Mouse (Mus musculus) neural tube, embryonic 12.5 days (tissue): ENCODE data around the gene Pcif1. TPM values are rescaled to one million over a fixed set of nuclear protein-coding genes. Genes with fewer than 3 reads are reported as not detected.

ENCODE experiments used
- ATAC-seq: fragments of 200-750 bp; cut with Nextera tagmentation; 2 replicates; pipeline ENCODE4 v1.8.0; 2017; ENCODE audit warnings: low read depth, mild to moderate bottlenecking, moderate TSS enrichment, moderate library complexity; ENCODE audit not compliant: low FRiP score
- H3K27ac ChIP-seq: fragments of 300-500 bp; sonication (generic); 2 replicates; pipeline ENCODE4 v1.5.1; 2016
- H3K27me3 ChIP-seq: fragments of 300-500 bp; sonication (generic); replicated peaks from 2 replicates; pipeline ENCODE4 v1.6.1; 2016; ENCODE audit warnings: mild to moderate bottlenecking
- H3K36me3 ChIP-seq: fragments of 300-500 bp; sonication (generic); 2 replicates; pipeline ENCODE4 v1.6.1; 2016; ENCODE audit warnings: mild to moderate bottlenecking
- H3K4me1 ChIP-seq: fragments of 300-500 bp; sonication (generic); 2 replicates; pipeline ENCODE4 v1.6.1; 2016
- H3K4me2 ChIP-seq: fragments of 300-500 bp; sonication (generic); replicated peaks from 2 replicates; pipeline ENCODE4 v1.6.1; 2016; ENCODE audit warnings: mild to moderate bottlenecking
- H3K4me3 ChIP-seq: fragments of 300-500 bp; sonication (generic); 2 replicates; pipeline ENCODE4 v1.5.1; 2016
- H3K9ac ChIP-seq: fragments of 300-500 bp; sonication (generic); 2 replicates; pipeline ENCODE4 v1.6.1; 2016; ENCODE audit warnings: mild to moderate bottlenecking
- H3K9me3 ChIP-seq: fragments of 300-500 bp; sonication (generic); 2 replicates; pipeline ENCODE4 v1.6.1; 2016; ENCODE audit warnings: mild to moderate bottlenecking
- WGBS: fragments of 180-500 bp; shearing (Covaris S2); methylation state at CpG from one replicate; pipeline ENCODE4 v1.1.7; 2016; 5-methylcytosine and 5-hydroxymethylcytosine counted together
- polyA plus RNA-seq: library from polyadenylated mRNA; unstranded; fragments of >200 nt; fragmentation: Nextera tagmentation; extraction: Ambion mirVana; gene quantifications from 2 replicates; pipeline ENCODE4 v1.2.1, GENCODE M21; 2016

Pcif1 gene
- polyA plus RNA-seq, 1 experiment from 2014 or later = 83.4 TPM

DNA sequence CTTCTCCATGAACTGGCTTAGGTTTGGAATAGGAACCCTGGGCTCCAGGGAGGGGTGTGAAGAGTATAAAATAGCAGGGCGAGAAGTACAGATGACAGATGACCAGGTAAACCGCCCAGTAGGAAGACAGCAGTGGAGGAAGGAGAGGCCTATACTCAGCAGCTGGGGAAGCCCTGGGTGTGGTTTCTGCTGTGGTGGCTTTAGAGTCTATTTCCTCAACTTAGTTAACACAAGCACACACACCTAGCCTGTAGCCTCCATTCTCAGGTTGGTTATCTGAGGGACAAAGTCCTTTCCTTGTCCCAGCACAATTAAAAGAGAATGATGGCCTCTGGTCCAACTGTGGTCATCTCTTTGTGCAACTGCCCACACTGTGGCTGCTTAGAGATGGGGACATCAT, 10.9 kb downstream of the Pcif1 start:
- H3K4me2 ChIP-seq = no peak overlapping the region
- 92% methylated on average over 2 of the region's 2 CpGs for WGBS
- no peak overlapping the region for H3K9ac ChIP-seq
- no peak overlapping the region for H3K4me3 ChIP-seq
- no peak overlapping the region for H3K27ac ChIP-seq
- no peaks in the 10 kb centered on the region for H3K27me3 ChIP-seq
- H3K36me3 ChIP-seq = peaks cover 100% of the 10 kb centered on the region
- no peaks in the 10 kb centered on the region for H3K9me3 ChIP-seq
- no peaks in the 10 kb centered on the region for H3K4me1 ChIP-seq
- ATAC-seq = no peak

DNA sequence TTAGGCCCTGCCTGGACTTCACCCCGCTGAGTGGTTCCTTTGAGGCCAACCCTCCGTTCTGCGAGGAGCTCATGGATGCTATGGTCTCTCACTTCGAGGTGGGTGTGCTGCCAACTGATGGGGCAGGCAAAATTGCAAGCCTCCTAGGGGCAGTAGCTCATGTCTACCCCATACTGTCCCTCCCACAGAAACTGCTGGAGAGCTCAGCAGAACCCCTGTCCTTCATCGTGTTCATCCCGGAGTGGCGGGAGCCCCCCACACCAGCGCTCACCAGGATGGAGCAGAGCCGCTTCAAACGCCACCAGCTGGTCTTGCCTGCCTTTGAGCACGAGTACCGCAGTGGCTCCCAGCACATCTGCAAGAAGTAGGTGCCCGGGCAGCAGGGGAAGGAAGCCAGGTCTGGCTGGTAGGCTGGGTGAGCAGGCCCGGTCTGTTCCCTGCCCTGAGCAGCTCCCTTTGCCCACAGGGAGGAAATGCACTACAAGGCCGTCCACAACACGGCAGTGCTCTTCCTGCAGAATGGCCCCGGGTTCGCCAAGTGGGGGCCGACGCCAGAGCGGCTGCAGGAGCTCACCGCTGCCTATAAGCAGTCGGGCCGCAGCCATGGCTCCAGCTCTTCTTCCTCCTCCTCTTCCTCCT, 11.4 kb downstream of the Pcif1 start:
- 91% methylated on average over 24 of the region's 24 CpGs for WGBS
- ATAC-seq = no peak
- 0 out of 2 replicates have a peak overlapping the region, but pooled peaks have one; percentile 4 for H3K27ac ChIP-seq

DNA sequence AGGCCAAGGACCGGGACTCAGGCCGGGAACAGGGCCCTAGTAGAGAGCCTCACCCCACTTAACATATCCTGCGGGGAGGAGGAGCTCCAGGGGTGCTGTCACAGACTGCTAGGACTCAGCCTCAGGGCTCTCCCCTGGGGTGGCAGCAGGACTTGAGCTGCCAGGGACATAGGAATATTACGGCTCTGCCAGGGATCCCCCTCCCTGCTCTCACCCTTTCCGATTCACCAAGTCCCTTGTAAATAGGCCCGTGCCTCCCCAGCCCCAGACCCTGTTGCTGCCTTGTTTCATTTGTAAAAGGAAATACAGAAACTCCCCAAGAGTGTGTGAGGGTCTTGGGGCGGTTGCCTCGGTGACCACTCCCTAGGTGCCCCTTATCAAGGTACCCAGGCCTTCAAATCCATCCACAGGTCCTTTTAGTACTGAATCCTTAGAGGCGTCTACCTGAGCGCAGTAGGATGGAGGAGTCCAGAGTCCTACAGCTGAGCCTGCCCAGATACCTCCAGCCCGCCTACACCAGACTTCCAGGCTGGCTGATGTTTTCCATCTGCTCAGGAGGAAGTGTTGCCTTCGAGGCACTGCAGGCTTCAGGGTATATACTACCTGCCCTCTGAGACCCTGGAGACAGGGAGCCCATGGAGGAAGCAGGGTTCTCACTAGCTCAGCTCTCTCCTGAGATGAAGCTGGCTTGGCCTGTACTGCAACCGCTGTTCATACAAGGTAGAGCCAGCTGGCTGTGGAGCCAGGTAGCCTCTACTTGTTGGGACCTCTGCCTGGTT, 12.1 kb downstream of the Pcif1 start:
- H3K36me3 ChIP-seq = peaks cover 100% of the 10 kb centered on the region

More for the DNA sequence above, 11.4 kb downstream of the Pcif1 start:
- H3K9me3 ChIP-seq = no peaks in the 10 kb centered on the region
- H3K9ac ChIP-seq = 0 out of 2 replicates have a peak overlapping the region, but pooled peaks have one; percentile 13
- no peak overlapping the region for H3K4me2 ChIP-seq
- H3K36me3 ChIP-seq = peaks cover 100% of the 10 kb centered on the region
- H3K4me3 ChIP-seq = no peak overlapping the region
- no peaks in the 10 kb centered on the region for H3K4me1 ChIP-seq
- H3K27me3 ChIP-seq = no peaks in the 10 kb centered on the region

DNA sequence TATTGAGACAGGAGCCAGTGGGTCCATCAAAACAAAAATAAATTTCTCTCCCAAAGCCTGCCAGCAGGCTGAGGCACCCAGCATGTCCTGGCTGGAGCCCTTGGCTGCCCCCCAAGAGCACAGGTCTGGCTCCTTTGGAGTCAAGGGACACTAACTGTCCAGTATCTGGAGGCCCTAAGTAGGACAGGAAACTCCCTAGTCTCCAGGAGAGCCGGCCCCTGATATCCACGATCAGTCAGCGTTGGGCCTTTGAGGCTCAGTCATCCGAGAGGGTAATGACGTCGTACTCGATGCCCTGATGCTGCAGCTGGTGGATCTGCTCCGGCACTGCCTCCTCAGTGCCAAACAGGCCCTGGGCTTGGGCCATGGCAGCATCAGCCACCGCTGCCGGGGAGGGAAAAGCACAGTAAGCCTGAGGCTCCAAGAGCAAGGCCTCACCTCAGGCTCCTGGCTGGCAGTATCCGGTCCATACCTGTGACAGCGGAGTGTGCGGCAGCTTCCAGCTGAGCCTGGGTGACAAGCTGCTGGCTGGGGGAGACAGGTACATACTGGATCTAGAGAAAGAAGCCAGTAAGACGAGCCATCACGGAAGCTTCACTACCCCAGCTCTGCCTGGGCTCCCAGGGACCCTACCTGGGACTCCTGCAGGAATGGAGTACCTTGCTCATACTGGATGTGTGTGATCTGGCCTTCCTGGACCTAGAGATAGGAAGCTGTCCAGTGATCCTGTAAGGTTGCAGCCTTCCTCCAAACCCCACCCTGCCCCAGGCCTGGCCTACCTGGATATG, 13.0 kb downstream of the Pcif1 start:
- Histone ChIP-seq H3K27me3 (no peaks in the 10 kb centered on the region), H3K4me1 (no peaks in the 10 kb centered on the region), H3K27ac (no peak overlapping the region), H3K9ac (no peak overlapping the region), H3K4me2 (no peak overlapping the region), H3K36me3 (peaks cover 100% of the 10 kb centered on the region), H3K4me3 (no peak overlapping the region), H3K9me3 (no peaks in the 10 kb centered on the region)
- no peak for ATAC-seq
- WGBS = 85% methylated on average over 15 of the region's 15 CpGs

More for the DNA sequence above, 12.1 kb downstream of the Pcif1 start:
- H3K4me3 ChIP-seq = no peak overlapping the region
- ATAC-seq = no peak
- H3K9ac ChIP-seq = no peak overlapping the region
- H3K27ac ChIP-seq = 0 out of 2 replicates have a peak overlapping the region, but pooled peaks have one; percentile 4
- no peaks in the 10 kb centered on the region for H3K9me3 ChIP-seq
- no peaks in the 10 kb centered on the region for H3K4me1 ChIP-seq
- no peak overlapping the region for H3K4me2 ChIP-seq
- H3K27me3 ChIP-seq = no peaks in the 10 kb centered on the region
- 90% methylated on average over 13 of the region's 13 CpGs for WGBS

DNA sequence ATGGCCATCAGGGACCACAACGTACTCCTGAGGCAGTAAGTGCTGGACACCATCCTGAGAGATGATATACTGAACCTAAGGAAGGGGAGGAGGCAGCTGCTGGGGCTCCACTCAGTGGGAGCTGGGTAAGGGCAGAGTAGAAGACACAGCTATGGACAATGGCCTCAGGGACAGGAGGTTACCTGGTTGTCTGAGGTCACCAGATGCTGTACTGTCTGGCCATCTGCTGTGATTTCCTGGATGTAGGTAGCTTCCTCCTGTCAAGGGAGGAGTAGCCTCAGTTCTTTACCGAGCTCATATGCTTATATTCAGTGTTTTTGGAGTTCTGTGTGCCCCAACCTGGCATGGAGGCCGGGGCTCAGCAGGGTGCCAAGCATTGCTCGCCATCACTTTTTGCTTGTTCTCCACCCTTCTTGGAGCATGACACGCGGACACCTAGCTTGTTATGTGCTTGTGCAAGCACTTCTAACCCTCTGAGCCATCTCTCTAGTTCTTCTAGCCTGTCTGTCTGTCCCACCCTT, 13.7 kb downstream of the Pcif1 start:
- H3K36me3 ChIP-seq = peaks cover 100% of the 10 kb centered on the region
- no peak for ATAC-seq
- no peak overlapping the region for H3K4me2 ChIP-seq
- H3K9me3 ChIP-seq = no peaks in the 10 kb centered on the region
- H3K9ac ChIP-seq = no peak overlapping the region
- WGBS = 93% methylated on average over 6 of the region's 6 CpGs
- H3K4me1 ChIP-seq = no peaks in the 10 kb centered on the region
- no peaks in the 10 kb centered on the region for H3K27me3 ChIP-seq
- H3K4me3 ChIP-seq = no peak overlapping the region
- no peak overlapping the region for H3K27ac ChIP-seq

DNA sequence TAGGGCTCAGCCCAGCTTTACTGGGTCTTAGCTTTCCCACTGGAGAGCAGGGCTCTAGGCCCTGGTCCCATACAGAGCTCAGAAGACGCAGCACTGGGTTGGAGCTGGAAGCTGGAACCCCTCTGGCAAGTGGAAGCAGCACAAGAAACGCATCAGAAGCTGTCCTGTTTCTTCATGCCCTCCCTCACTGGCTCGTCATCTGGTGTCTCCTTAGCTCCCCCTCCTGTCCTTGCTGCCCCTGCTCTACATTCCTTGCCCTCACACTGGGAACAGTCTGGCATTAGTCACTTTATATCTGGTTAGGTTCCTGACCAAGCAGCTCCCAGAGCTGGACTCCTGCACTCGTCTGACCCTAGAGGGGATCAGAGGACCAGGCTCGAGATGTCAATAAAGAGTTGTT, 14.9 kb downstream of the Pcif1 start:
- Histone ChIP-seq H3K4me1 (no peaks in the 10 kb centered on the region), H3K4me3 (no peak overlapping the region), H3K36me3 (peaks cover 100% of the 10 kb centered on the region), H3K27me3 (no peaks in the 10 kb centered on the region), H3K4me2 (no peak overlapping the region), H3K9ac (no peak overlapping the region), H3K9me3 (no peaks in the 10 kb centered on the region), H3K27ac (no peak overlapping the region)
- 74% methylated on average over 5 of the region's 5 CpGs for WGBS
- no peak for ATAC-seq

DNA sequence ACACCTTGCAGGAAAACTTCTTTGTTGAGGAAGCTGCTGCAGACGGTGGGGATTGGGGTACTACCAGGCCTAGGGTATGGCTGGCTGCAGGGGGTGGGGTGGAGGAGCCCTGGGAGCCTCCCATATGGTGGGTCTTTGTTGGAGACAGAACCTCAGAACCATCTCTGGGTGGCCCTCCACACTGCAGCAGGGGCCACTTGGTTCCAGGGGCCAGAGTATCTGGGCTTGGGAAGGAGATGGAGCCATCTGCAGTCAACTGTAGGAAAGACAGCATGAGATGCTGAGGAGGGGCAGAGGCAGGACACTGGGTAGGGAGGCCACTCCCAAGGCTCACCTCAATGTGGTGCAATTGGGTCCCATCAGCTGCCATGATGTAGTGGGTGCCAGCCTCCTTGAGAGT, 15.5 kb downstream of the Pcif1 start:
- H3K27ac ChIP-seq = no peak overlapping the region
- H3K4me3 ChIP-seq = no peak overlapping the region
- no peak for ATAC-seq
- 92% methylated on average over 1 of the region's 1 CpGs for WGBS
- H3K4me1 ChIP-seq = no peaks in the 10 kb centered on the region
- no peaks in the 10 kb centered on the region for H3K27me3 ChIP-seq
- H3K4me2 ChIP-seq = no peak overlapping the region
- no peak overlapping the region for H3K9ac ChIP-seq
- peaks cover 100% of the 10 kb centered on the region for H3K36me3 ChIP-seq
- H3K9me3 ChIP-seq = no peaks in the 10 kb centered on the region

DNA sequence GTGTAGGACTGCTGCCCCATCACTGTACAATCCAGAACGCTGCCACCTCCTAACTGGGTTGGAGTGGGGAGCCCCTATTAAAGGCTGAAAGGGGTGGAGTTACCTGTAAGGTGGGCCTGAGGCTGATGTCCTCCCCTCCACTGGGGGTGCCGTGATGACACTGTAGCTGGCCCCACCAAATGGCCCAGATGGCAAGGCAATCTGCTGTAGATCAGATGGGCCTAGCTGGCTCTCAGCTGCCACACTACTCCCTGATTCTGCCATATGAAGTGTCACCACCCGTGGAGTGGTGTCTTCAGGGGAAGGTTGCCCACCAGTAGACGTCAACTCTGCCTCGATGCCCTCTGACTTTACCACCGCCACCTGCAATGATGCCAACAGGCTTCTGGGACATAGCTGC, 16.8 kb downstream of the Pcif1 start:
- no peaks in the 10 kb centered on the region for H3K27me3 ChIP-seq
- no peaks in the 10 kb centered on the region for H3K4me1 ChIP-seq
- no peak overlapping the region for H3K4me2 ChIP-seq
- 96% methylated on average over 6 of the region's 6 CpGs for WGBS
- H3K36me3 ChIP-seq = peaks cover 100% of the 10 kb centered on the region
- no peak for ATAC-seq
- no peak overlapping the region for H3K4me3 ChIP-seq
- H3K9me3 ChIP-seq = no peaks in the 10 kb centered on the region
- no peak overlapping the region for H3K9ac ChIP-seq
- H3K27ac ChIP-seq = no peak overlapping the region

DNA sequence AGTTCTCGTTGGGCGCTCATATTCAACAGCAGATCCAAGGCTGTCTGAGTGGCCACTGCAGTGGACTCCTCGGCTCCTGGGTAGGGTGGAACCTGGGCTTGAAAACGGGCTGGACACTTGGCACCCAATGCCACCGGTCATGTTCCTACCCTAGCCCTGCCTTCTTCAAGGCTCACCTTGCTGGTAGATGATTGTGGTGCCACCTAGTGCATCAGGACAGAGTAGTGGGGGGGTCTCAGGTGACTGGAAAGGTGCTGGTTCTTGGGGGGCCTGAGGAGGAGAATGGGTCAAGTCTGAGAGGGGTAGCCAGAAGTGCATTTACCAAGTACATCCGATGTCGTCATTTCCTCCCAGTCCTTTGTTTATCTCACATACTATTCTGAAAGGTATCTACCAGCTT, 18.9 kb downstream of the Pcif1 start:
- Histone ChIP-seq H3K36me3 (peaks cover 100% of the 10 kb centered on the region), H3K9me3 (no peaks in the 10 kb centered on the region), H3K27ac (no peak overlapping the region), H3K4me2 (no peak overlapping the region), H3K27me3 (no peaks in the 10 kb centered on the region), H3K9ac (no peak overlapping the region), H3K4me3 (no peak overlapping the region), H3K4me1 (no peaks in the 10 kb centered on the region)
- ATAC-seq = no peak
- 96% methylated on average over 7 of the region's 7 CpGs for WGBS

DNA sequence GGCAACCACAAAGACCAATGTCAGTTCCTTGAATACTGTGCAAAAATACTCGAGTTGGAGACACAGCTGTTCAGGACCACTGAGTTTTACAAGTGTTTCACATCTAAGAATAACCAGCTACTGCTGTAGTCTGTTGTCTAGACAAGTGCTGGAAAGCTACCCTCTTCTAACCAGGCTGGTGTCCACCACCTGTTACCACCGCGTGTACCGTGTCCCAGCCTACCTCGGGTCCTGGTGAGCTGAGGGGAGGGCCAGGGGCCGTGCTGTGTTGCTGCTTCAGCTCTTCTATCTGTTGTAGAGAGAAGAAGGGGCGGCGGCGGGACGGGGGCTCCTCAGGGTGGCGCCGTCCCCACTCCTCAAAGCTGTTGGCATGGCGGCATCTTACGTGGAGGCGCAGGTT, 19.9 kb downstream of the Pcif1 start:
- Histone ChIP-seq H3K4me2 (no peak overlapping the region), H3K36me3 (peaks cover 100% of the 10 kb centered on the region)

DNA sequence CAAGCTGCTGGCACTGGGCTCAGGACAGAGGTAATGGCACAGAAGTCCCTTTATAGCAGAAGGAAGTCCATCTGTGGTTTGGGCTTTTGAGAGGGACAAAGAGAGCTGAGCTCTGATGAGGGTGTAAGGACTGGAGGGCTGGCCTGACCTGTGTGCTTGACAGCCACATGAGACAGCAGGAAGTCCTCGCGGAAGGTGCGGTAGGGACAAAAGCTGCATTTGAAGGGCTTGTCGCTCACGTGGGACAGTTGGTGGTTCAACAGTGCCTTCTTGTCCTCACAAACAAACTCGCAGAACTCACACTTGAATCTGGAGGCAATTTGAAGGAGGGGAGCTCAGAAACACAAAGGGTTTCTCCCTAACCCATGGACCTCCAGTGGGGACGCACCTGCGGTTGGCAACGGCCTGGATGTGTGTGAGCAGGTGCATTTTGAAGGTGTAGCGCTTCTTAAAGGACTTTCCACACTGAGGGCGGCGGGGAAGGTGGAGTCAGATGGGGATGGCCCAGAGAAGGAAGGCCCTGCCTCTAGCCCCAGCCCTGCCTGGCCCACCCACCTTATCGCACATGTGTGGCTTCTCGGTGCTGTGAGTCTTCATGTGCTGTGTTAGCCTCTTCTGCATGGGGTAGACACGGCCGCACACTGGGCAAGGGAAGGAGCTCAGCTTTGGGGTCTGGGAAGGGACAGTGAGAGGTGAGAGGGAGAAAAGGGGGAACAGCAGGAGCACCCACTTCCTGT, 20.8 kb downstream of the Pcif1 start:
- H3K27ac ChIP-seq = no peak overlapping the region
- H3K27me3 ChIP-seq = no peaks in the 10 kb centered on the region
- WGBS = 94% methylated on average over 16 of the region's 16 CpGs
- no peak overlapping the region for H3K4me3 ChIP-seq
- no peaks in the 10 kb centered on the region for H3K4me1 ChIP-seq
- peaks cover 100% of the 10 kb centered on the region for H3K36me3 ChIP-seq
- no peak overlapping the region for H3K9ac ChIP-seq
- H3K9me3 ChIP-seq = no peaks in the 10 kb centered on the region
- H3K4me2 ChIP-seq = no peak overlapping the region
- ATAC-seq = no peak

More for the DNA sequence above, 19.9 kb downstream of the Pcif1 start:
- 92% methylated on average over 15 of the region's 15 CpGs for WGBS
- H3K4me1 ChIP-seq = no peaks in the 10 kb centered on the region
- no peak for ATAC-seq
- no peaks in the 10 kb centered on the region for H3K27me3 ChIP-seq
- H3K4me3 ChIP-seq = no peak overlapping the region
- no peak overlapping the region for H3K9ac ChIP-seq
- no peaks in the 10 kb centered on the region for H3K9me3 ChIP-seq
- no peak overlapping the region for H3K27ac ChIP-seq
